Mouse (Mus musculus) liver, adult 2 months (tissue): ENCODE data around the gene Taco1. TPM values are rescaled to one million over a fixed set of nuclear protein-coding genes. Genes with fewer than 3 reads are reported as not detected.

ENCODE experiments used
- DNase-seq: peaks from one replicate; pipeline ENCODE4 v3.0.0-alpha.2; 2011; ENCODE audit warnings: low read depth, low spot score; ENCODE audit errors: extremely low read depth
- H3K27ac ChIP-seq: fragments of 200-500 bp; replicated peaks from 2 replicates; pipeline ENCODE4 v1.5.1; 2012; ENCODE audit warnings: low read depth, mild to moderate bottlenecking, control low read depth, inconsistent platforms, low read length; ENCODE audit not compliant: insufficient read depth
- H3K27me3 ChIP-seq: fragments of 200-500 bp; 2 replicates; pipeline ENCODE4 v1.6.1; 2012; ENCODE audit warnings: mild to moderate bottlenecking, moderate library complexity, low read length, inconsistent platforms; ENCODE audit not compliant: control insufficient read depth, insufficient read depth
- H3K36me3 ChIP-seq: fragments of 200-500 bp; 2 replicates; pipeline ENCODE4 v1.6.1; 2012; ENCODE audit warnings: low read length, inconsistent platforms; ENCODE audit not compliant: control insufficient read depth, insufficient read depth
- H3K4me1 ChIP-seq: fragments of 200-500 bp; 2 replicates; pipeline ENCODE4 v1.6.1; 2011; ENCODE audit warnings: low read length; ENCODE audit not compliant: control insufficient read depth, insufficient read depth
- H3K4me3 ChIP-seq: fragments of 200-500 bp; 2 replicates; pipeline ENCODE4 v1.5.1; 2011; ENCODE audit warnings: low read depth, mild to moderate bottlenecking, control low read depth, low read length, moderate library complexity; ENCODE audit not compliant: insufficient read depth
- H3K79me2 ChIP-seq: fragments of 200-500 bp; 2 replicates; pipeline ENCODE4 v1.6.1; 2012; ENCODE audit warnings: inconsistent platforms, mild to moderate bottlenecking, low read length, moderate library complexity; ENCODE audit not compliant: control insufficient read depth, insufficient read depth
- H3K9ac ChIP-seq: fragments of 200-500 bp; 2 replicates; pipeline ENCODE4 v1.6.1; 2012; ENCODE audit warnings: low read depth, mild to moderate bottlenecking, control low read depth, inconsistent platforms, low read length
- CTCF ChIP-seq: fragments of 200-500 bp; IDR thresholded peaks from 2 replicates; pipeline ENCODE4 v1.5.1; 2011; ENCODE audit warnings: low read depth, low read length, control low read depth
- POLR2A ChIP-seq: fragments of 200-500 bp; IDR thresholded peaks from 2 replicates; pipeline ENCODE4 v1.6.1; 2011; ENCODE audit warnings: low read length, control low read depth; ENCODE audit not compliant: insufficient read depth; ENCODE audit errors: extremely low read depth
- WGBS: fragments of 180-500 bp; shearing (Covaris S2); methylation state at CpG from one replicate; pipeline ENCODE4 v1.1.7; 2018; 5-methylcytosine and 5-hydroxymethylcytosine counted together
- polyA plus RNA-seq: library from polyadenylated mRNA; depleted of rRNA; stranded (reverse); fragments of >200 nt; gene quantifications from 2 replicates; pipeline ENCODE4 v1.2.3, GENCODE M21; 2012
- total RNA-seq: library from RNA; depleted of rRNA; stranded (reverse); fragments of >200 nt; gene quantifications from 2 replicates; pipeline ENCODE4 v1.2.3, GENCODE M21; 2014

Gene Taco1
- total and polyA plus RNA-seq, 2 experiments: 19.1 to 33.7 TPM

DNA sequence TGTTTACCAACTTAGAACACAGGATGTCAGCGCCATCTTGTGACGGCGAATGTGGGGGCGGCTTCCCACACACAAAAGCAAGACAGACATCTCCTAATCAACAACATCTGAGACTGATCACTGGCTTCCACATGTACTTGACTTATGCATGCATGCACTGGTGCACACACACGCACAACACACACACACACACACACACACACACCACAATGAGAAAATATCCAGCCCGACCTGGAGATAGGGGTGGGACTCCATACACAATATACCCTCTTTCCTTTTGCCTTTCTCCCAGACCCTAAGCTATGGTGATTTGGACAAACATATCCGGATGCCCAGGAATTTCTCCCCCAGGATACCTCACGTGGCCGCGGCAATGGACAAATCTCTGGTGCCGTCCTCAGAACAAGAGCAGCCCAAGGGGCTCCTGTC is 32.4 kb upstream of the Taco1 start:
- no peak overlapping the region for H3K4me3 ChIP-seq
- H3K36me3 ChIP-seq: no peaks in the 10 kb centered on the region
- peaks cover 12% of the 10 kb centered on the region for H3K79me2 ChIP-seq
- peak overlapping the region; percentile 39; the same call in 1 of the 2 replicates for H3K9ac ChIP-seq
- TF ChIP-seq POLR2A (no peak), CTCF (no peak)
- no peak for DNase-seq
- peak overlapping the region; percentile 41 for H3K27ac ChIP-seq
- peaks cover 4% of the 10 kb centered on the region; the same call in 1 of the 2 replicates for H3K4me1 ChIP-seq
- 34% methylated on average over 11 of the region's 11 CpGs for WGBS
- no peaks in the 10 kb centered on the region for H3K27me3 ChIP-seq

DNA sequence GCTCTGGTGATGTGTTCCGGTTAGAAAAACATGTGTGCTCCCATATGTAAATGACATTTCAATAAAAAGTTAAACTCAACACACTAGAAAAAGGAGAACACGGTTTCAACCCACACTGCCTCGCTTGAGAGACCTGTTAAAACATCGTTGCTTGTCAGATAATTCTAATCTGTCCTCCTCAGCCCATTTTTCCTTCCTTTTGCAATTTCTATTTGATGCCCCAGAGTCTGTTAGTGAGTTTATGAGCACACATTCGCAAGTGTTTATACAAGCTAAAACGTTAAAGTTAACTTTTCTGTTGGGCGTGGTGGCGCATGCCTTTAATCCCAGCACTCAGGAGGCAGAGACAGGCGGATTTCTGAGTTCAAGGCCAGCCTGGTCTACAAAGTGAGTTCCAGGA is 30.9 kb upstream of the Taco1 start:
- Histone ChIP-seq H3K79me2 (peaks cover 24% of the 10 kb centered on the region), H3K4me1 (peaks cover 4% of the 10 kb centered on the region; the same call in 1 of the 2 replicates), H3K27ac (no peak overlapping the region), H3K9ac (no peak overlapping the region), H3K36me3 (no peaks in the 10 kb centered on the region), H3K4me3 (no peak overlapping the region), H3K27me3 (no peaks in the 10 kb centered on the region)
- no peak for DNase-seq
- TF ChIP-seq CTCF (no peak), POLR2A (no peak)
- WGBS: 89% methylated on average over 9 of the region's 9 CpGs

DNA sequence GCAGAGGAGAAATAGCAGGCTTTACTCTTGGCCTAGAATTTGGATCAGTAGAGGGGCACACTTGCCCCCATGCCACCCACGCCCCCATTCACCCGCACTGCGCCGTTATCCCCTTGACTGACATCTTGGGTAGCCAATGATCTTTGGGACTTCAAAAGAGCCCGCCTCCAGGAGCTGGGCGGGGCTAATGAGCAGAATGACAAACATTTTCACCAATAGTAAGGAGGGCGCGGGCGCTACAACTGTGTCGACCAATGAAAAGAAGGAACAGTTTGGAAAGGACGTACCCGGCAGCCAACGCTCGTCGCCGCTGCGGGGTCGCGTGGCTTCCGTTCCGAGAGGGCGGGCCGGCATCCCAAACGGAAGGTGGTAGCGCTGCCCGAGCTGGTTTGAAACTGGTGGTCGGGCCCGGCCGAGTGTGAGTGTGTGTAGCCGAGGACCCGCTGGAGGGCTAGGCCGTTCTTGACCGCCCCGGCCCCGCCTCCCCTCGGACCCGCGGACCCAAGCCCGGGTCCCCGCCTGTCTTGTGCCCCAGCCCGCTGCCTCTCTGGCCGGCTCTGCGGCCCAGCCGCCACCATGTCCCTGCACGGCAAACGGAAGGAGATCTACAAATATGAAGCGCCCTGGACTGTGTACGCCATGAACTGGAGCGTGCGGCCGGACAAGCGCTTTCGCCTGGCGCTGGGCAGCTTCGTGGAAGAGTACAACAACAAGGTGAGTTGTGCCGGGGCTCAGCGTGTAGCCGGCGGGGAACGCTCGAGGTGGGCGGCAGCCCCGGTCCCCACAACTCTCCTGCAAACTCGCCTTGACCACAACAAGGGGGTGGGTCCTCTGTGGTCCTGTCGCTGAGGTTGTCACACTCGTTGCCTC is 29.1 kb upstream of the Taco1 start, which contains the start of gene Dcaf7:
Gene Dcaf7 (plus strand): TSS at position 325 of the 870 bp plus-strand sequence.
- peak within 1 kb of the TSS; percentile 88 for H3K9ac ChIP-seq
- H3K36me3 ChIP-seq: no peaks in the 10 kb centered on the region
- no peak for TF ChIP-seq CTCF
- TF ChIP-seq POLR2A: peak; percentile 64; the same call in 1 of the 2 replicates
- H3K79me2 ChIP-seq: peaks cover 30% of the 10 kb centered on the region
- peak; percentile 90 for DNase-seq
- WGBS: under 1% methylated on average over 66 of the region's 66 CpGs
- H3K4me3 ChIP-seq: peak within 1 kb of the TSS; percentile 94
- no peaks in the 10 kb centered on the region for H3K27me3 ChIP-seq
- peaks cover 4% of the 10 kb centered on the region; the same call in 1 of the 2 replicates for H3K4me1 ChIP-seq
- peak within 1 kb of the TSS; percentile 38 for H3K27ac ChIP-seq

DNA sequence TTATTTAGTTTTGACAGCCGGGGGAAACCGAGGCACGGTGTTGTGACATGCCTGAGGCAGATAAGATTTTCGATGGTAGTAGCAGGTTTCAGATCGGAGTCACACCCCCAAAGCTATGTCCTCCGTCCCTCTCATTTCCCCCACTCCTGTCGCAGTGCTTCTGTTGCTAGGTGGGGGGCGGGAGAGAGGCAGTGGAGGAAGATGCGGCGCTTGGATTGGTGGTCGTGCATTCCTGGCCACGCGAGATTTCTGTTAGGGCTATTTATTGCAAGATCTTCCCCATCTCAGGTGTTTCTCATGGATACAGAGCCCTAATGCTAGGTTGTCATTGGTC is 28.5 kb upstream of the Taco1 start:
- DNase-seq: no peak
- Histone ChIP-seq H3K4me1 (peaks cover 4% of the 10 kb centered on the region; the same call in 1 of the 2 replicates), H3K9ac (peak overlapping the region; percentile 88), H3K79me2 (peaks cover 32% of the 10 kb centered on the region), H3K27ac (peak overlapping the region; percentile 38), H3K27me3 (no peaks in the 10 kb centered on the region), H3K36me3 (no peaks in the 10 kb centered on the region), H3K4me3 (peak overlapping the region; percentile 94)
- WGBS: under 1% methylated on average over 13 of the region's 13 CpGs
- TF ChIP-seq POLR2A (no peak), CTCF (no peak)

DNA sequence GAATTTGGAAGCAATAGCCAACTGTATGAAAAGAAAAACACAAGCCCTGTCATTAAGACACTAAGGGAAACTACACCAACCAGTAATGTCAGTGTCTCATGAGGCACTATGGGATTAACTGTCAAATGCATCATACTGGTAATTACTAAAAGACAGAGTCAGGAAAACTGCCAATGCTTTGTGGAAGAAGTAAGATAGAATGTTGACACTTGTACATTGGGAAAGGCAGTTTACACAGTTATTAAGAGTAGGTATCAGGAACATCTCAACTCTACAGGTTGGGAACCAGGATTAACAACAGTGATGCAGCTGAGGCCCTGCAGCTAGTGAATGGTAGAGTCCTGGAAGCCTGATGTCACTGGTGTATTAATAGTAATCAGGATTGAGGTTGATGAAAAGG is 21.5 kb upstream of the Taco1 start:
- no peaks in the 10 kb centered on the region for H3K27me3 ChIP-seq
- no peak overlapping the region for H3K4me3 ChIP-seq
- no peak overlapping the region for H3K9ac ChIP-seq
- TF ChIP-seq POLR2A: no peak
- no peak for TF ChIP-seq CTCF
- H3K27ac ChIP-seq: no peak overlapping the region
- DNase-seq: no peak
- peaks cover 20% of the 10 kb centered on the region; the same call in 1 of the 2 replicates for H3K79me2 ChIP-seq
- peaks cover 13% of the 10 kb centered on the region for H3K4me1 ChIP-seq
- H3K36me3 ChIP-seq: 0 out of 2 replicates have a peak, but pooled peaks cover 7% of the 10 kb centered on the region

DNA sequence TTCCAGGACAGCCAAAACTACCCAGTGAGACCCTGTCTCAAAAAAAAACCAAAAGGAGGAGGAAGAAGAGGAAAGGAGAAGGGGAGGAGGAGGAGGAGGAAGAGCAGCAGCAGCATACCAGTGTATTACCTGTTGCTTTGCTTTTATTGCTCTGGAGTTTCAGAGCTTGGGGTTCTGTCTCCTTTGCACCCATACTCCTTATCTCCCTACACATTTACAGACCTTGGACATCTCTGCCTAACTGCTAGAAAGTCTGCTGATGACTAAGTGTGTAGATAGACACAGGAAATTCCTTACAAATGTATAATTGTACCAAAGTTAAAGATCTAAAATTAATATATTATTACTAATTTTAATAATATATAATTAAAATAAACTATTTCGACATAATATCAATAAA is 20.6 kb upstream of the Taco1 start:
- H3K27me3 ChIP-seq: no peaks in the 10 kb centered on the region
- no peak overlapping the region for H3K27ac ChIP-seq
- H3K79me2 ChIP-seq: peaks cover 15% of the 10 kb centered on the region; the same call in 1 of the 2 replicates
- no peak overlapping the region for H3K4me3 ChIP-seq
- H3K36me3 ChIP-seq: 0 out of 2 replicates have a peak, but pooled peaks cover 7% of the 10 kb centered on the region
- H3K9ac ChIP-seq: no peak overlapping the region
- no peak for DNase-seq
- TF ChIP-seq CTCF: no peak
- TF ChIP-seq POLR2A: no peak
- H3K4me1 ChIP-seq: peaks cover 13% of the 10 kb centered on the region
- WGBS: 93% methylated on average over 1 of the region's 1 CpGs
